Mouse (Mus musculus) bone marrow macrophage, adult 2 months (primary cell): Measurements from ENCODE around the gene Tenm4.

Experiments used
- CTCF ChIP-seq: IDR thresholded peaks from 2 replicates; pipeline ENCODE4 v1.5.1; 2012; ENCODE audit warnings: low read depth, mild to moderate bottlenecking, low read length, moderate library complexity
- POLR2A ChIP-seq: IDR thresholded peaks from 2 replicates; pipeline ENCODE4 v1.6.1; 2012; ENCODE audit warnings: mild to moderate bottlenecking, low read depth, low read length, borderline replicate concordance

- TF ChIP-seq CTCF (no peak), POLR2A (no peak)
Measured at GRCm38 (mm10) chr7:96492696-96493095, 321.6 kb downstream of the Tenm4 start.
